Mouse (Mus musculus) olfactory bulb, adult 2 months (tissue): ENCODE data around the gene Fam131b. TPM values are rescaled to one million over a fixed set of nuclear protein-coding genes. Genes with fewer than 3 reads are reported as not detected.

Experiments
- H3K27ac ChIP-seq: fragments of 200-500 bp; 2 replicates; pipeline ENCODE4 v1.5.1; 2012; ENCODE audit warnings: low read depth, low read length; ENCODE audit not compliant: insufficient read depth
- H3K4me1 ChIP-seq: fragments of 200-500 bp; 2 replicates; pipeline ENCODE4 v1.6.1; 2012; ENCODE audit warnings: low read length; ENCODE audit not compliant: control insufficient read depth, insufficient read depth
- H3K4me3 ChIP-seq: fragments of 200-500 bp; 2 replicates; pipeline ENCODE4 v1.5.1; 2012; ENCODE audit warnings: mild to moderate bottlenecking, low read depth, low read length, moderate library complexity; ENCODE audit not compliant: insufficient read depth
- CTCF ChIP-seq: fragments of 200-500 bp; IDR thresholded peaks from 2 replicates; pipeline ENCODE4 v1.5.1; 2012; ENCODE audit warnings: low read depth, mild to moderate bottlenecking, low read length, moderate library complexity; ENCODE audit not compliant: insufficient read depth
- POLR2A ChIP-seq: fragments of 200-500 bp; IDR thresholded peaks from 2 replicates; pipeline ENCODE4 v1.6.1; 2012; ENCODE audit warnings: mild to moderate bottlenecking, low read depth, low read length, moderate library complexity; ENCODE audit not compliant: insufficient read depth
- WGBS: fragments of 180-500 bp; shearing (Covaris S2); methylation state at CpG from one replicate; pipeline ENCODE4 v1.1.7; 2018; 5-methylcytosine and 5-hydroxymethylcytosine counted together
- polyA plus RNA-seq: library from polyadenylated mRNA; stranded (reverse); fragments of >200 nt; gene quantifications from 2 replicates; pipeline ENCODE4 v1.2.4, GENCODE M21; 2012; ENCODE audit warnings: low replicate concordance; ENCODE audit not compliant: missing spikeins, insufficient read depth, insufficient read length

The Fam131b gene
- polyA plus RNA-seq, 1 experiment: not detected

DNA sequence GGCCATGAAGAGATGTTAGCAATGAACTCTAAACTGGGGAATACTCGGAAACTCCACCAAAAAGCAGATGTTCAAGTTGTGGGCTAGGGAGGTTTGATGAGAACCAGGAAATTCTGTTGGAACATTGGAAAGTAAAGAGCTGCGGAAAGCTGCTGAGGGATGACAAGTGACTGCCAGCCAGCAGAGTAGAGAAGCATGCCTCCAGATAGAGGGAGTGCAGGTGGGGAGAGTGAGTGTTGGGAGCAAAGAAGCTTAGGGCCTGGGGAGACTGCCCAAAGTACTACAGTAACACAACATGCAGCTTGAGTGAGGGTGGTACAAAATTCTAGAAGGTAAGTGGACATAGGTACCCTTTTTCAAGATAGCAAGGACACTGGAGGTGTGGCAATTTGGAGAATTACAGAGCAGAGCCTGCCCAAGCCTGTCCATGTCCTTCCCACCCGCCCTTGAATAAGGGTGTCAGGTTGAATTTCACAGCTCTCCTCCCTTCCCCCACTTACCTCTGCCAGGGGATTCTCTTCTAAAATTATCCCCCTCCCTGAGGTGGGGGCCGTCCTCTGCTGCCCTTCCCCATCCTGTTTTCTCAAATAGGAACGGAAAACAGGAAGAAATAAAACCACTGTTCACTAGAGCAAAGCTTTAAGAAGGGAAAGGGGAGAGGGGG lies 41.4 kb downstream of the Fam131b start:
- WGBS: 82% methylated on average over 5 of the region's 5 CpGs

DNA sequence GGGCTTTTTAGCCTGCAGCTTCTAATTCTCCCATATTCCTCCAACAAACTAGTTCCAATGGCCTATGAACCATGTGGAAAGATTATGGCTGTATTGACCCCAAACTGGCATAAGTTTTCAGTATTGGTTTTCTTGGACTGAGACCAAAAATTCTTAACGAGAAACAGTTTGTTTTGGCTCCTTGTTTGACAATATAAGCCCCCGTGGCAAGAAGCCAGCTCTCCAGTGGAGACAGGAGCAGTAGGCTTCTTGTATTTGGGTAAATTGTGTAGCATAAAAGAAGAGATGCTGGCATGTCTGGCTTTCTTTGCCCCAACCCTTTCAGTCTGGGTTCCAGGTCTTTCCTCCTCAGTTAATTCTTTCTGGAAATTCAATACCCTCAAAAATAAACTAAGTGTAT lies 48.3 kb downstream of the Fam131b start:
- TF ChIP-seq POLR2A (no peak), CTCF (no peak)
- Histone ChIP-seq H3K27ac (peak overlapping the region; percentile 62), H3K4me3 (no peak overlapping the region), H3K4me1 (peaks cover 9% of the 10 kb centered on the region)
- WGBS: 6% methylated on average over 2 of the region's 2 CpGs

More for the DNA sequence above, 41.4 kb downstream of the Fam131b start:
- Histone ChIP-seq H3K4me3 (no peak overlapping the region), H3K27ac (no peak overlapping the region), H3K4me1 (peaks cover 7% of the 10 kb centered on the region; the same call in 1 of the 2 replicates)
- TF ChIP-seq CTCF (no peak), POLR2A (no peak)

- peaks cover 9% of the 10 kb centered on the region; the same call in 1 of the 2 replicates for H3K4me1 ChIP-seq
- no peak overlapping the region for H3K27ac ChIP-seq
- no peak overlapping the region for H3K4me3 ChIP-seq
- TF ChIP-seq CTCF: no peak
- no peak for TF ChIP-seq POLR2A
Measured at GRCm38 (mm10) chr6:42270817-42271216, 53.6 kb downstream of the Fam131b start.

DNA sequence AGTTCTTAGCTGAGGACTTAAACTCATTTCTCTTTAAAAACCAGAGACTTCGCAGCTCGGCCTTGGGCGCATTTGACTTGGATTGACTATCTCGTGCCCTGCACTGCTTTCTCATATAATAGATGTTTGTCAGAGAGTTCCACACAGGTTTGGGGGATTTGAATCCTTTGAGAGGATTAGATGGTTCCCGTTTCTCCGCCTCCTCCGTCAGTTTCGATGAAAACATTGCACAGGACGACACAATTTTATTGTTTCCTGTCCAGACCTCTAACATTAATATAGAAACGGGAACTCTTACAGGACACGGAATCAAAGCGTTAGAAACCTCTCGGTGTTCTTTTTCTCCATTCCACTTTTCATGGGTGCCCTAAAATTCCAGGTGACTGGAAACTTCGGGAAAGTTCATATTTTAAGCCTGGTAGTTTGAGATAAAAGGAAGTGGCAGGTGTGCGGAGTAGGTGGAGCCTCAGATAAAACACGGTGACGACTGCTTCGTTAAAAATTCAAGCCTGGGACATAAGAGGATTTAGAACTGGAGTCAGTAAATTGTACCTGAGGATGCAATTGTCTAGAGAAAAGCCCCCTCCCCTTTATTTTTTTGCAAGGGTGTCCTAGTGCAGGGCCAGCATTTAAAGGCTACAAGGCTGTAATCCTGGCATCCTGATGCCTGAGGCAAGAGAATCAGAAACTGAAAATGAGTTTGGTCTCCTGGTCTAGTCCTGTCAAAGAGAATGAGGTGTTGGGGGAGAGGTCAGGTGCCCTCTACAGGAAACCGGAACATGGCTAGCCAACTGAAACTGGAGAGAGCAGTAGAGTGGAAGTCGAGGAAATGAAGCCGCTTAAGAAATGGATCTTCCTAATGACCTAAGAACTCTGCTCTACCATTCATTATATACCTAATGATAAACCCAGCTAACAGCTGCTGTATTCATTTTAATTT lies 58.8 kb downstream of the Fam131b start:
- TF ChIP-seq CTCF: no peak
- TF ChIP-seq POLR2A: no peak
- Histone ChIP-seq H3K4me3 (peak overlapping the region; percentile 95), H3K27ac (peak overlapping the region; percentile 93), H3K4me1 (peaks cover 9% of the 10 kb centered on the region; the same call in 1 of the 2 replicates)
- under 1% methylated on average over 21 of the region's 21 CpGs for WGBS

Other genes with a start within 250 kb of the Fam131b start
- gene Tas2r139, start 183.7 kb downstream of the Fam131b start, polyA plus RNA-seq: not detected in 2 replicates
- not detected in 2 replicates for gene Tas2r144, start 109.3 kb downstream of the Fam131b start, polyA plus RNA-seq
- gene Gstk1, start 78.7 kb downstream of the Fam131b start, polyA plus RNA-seq: not detected in 2 replicates
- not detected in 2 replicates for gene Tmem139, start 62.7 kb downstream of the Fam131b start, polyA plus RNA-seq
- gene Casp2, start 59.7 kb downstream of the Fam131b start, polyA plus RNA-seq: not detected in 2 replicates
- not detected in 2 replicates for gene Clcn1, start 38.0 kb downstream of the Fam131b start, polyA plus RNA-seq
- gene Zyx, start 25.0 kb upstream of the Fam131b start, polyA plus RNA-seq: not detected in 2 replicates
- gene Epha1, start 48.6 kb upstream of the Fam131b start, polyA plus RNA-seq: not detected in 2 replicates
- gene Tas2r143, start 75.6 kb upstream of the Fam131b start, polyA plus RNA-seq: not detected in 2 replicates
- not detected in 2 replicates for gene Tas2r135, start 80.8 kb upstream of the Fam131b start, polyA plus RNA-seq
- gene Tas2r126, start 109.9 kb upstream of the Fam131b start, polyA plus RNA-seq: not detected in 2 replicates
- not detected in 2 replicates for gene Olfr458, start 140.6 kb upstream of the Fam131b start, polyA plus RNA-seq
- gene Olfr457, start 151.7 kb upstream of the Fam131b start, polyA plus RNA-seq: not detected in 2 replicates
- not detected in 2 replicates for gene Olfr456, start 162.6 kb upstream of the Fam131b start, polyA plus RNA-seq
- gene Olfr455, start 222.9 kb upstream of the Fam131b start, polyA plus RNA-seq: not detected in 2 replicates